Mouse (Mus musculus): Measurements from ENCODE around the gene Hcn3.

- TF ChIP-seq CTCF (IDR thresholded peaks at IDR 0.05; ENCODE audit: low read depth, low read length) (no peak), TAL1 (conservative IDR thresholded peaks at IDR 0.05; ENCODE audit: low read depth, low read length) (peak; percentile 61)
Measured at GRCm38 (mm10) chr3:89135958-89136357, 24.0 kb downstream of the Hcn3 start, which contains the start of gene Pklr.

Data from G1E (cell line).